Mouse (Mus musculus): ENCODE data around the gene Telo2.

Gene Telo2

GRCm38 (mm10) chr17:25101338-25101737 is 14.4 kb downstream of the Telo2 start:
- no peak for DNase-seq (ENCODE audit: low spot score in 2 of 2)

DNA sequence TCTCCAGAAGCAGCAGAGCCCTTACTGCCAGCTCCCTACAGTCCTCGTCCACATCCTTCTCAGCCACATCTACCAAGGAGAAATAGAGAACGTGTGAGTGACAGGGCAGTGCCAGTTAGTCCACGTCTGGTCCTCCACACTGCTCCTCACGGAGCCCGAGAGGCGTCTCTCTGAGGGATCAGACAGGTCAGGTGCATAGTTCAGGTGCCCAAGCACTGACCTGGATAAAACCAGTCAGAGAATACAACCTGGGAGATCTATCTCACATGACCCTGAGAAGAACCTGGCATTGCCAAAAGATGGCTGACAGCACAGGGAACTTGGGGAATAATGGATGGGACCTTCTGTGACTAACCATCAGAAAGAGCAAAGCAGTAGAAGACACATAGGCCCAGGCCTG is 15.7 kb downstream of the Telo2 start:
- DNase-seq (ENCODE audit: low spot score in 2 of 2), result no peak

DNA sequence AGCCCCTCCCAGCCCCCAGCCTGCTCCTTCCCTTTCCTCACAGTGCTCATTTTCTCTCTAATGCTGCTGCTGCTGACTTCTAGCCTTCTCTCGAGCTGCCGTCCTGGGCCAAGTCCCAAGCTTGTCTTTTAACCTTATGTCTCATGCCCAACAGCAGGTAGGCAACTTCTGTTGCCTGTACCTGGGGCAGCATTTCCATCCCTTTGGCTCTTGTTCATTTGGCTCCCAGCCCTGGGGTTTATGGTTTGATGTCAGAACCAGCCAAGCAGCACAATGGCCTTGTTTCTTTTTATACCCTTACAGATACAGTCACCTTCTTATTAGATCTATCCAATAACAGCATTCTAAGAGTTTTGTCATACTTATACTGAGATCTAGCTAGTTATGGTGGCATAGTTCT is 19.5 kb downstream of the Telo2 start:
- no peak for DNase-seq (ENCODE audit: low spot score in 2 of 2)

- DNase-seq (ENCODE audit: low spot score in 2 of 2), result no peak
Measured at GRCm38 (mm10) chr17:25090450-25090849, 25.3 kb downstream of the Telo2 start.

GRCm38 (mm10) chr17:25089158-25089557 is 26.6 kb downstream of the Telo2 start:
- DNase-seq (ENCODE audit: low spot score in 2 of 2), result no peak

DNA sequence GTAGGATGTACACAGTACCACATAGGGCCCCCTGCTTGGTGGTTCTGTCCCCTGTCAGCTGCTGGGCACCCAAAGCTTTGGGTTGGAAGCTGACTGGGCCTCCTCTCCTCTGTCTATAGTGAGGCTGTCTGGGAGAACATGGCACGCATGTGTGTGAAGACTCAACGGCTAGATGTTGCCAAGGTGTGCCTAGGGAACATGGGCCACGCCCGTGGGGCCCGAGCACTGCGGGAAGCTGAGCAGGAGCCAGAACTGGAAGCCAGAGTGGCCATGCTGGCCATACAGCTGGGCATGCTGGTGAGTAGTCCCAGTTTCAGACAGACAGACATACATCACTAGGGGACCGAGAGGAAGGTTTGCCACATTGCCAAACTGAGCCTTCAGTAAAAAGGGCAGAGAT is 29.0 kb downstream of the Telo2 start:
- DNase-seq (ENCODE audit: low spot score in 2 of 2), result no peak

DNA sequence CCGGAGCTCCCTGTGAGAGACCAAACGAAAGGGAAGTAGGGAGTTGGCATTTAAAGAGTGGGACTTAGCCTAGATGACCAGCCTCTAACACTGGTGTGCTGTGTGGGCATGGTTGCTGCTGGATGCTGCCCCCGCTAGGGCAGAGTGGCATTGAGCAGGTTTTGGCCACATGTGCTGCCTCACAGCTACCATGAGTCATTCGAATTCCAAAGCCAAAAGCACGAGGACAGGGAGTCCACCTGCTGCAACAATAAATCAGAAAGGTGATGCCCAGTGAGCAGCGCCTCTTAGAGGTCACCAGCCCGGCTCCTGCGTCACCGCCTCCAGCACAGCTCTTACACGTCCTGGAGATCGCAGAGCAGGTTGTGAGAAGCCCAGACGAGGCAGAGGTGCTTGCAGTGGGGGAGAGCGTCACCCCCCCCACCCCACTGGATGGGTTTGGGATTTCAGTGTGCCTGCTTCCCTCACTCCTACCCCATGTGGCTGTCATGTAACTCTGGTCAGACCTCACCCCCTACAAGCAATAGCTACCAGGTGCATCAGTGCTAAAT is 30.9 kb downstream of the Telo2 start:
- DNase-seq (ENCODE audit: low spot score in 2 of 2), result no peak

DNA sequence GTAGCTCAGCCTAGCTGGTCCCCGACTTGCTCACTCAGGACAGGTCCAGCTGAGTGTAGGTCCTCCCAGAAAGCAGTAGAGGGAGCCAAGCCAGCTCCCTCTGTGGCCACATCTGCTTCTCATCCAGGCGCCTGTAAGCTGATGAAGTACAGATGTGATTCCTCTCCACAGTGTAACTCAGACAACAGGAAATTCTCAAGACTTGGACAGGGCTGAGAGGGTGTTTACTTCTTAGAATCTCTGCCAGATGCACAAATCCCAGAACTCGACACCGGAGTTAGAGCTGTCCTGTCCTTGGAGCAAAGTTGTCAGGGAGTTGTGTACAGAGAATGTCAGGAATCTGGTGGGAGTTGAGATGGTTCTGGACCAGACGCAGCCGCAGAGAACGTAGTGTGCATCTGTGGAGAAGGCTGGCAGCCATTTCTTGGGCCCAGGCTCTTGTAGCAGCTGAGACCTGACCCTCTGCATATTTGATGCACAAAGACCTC is 32.3 kb downstream of the Telo2 start, which contains the start of gene Tmem204:
Gene Tmem204, minus strand, starts transcription at position 148 of the 488 bp plus-strand sequence.
- DNase-seq (ENCODE audit: low spot score in 2 of 2), result no peak

DNA sequence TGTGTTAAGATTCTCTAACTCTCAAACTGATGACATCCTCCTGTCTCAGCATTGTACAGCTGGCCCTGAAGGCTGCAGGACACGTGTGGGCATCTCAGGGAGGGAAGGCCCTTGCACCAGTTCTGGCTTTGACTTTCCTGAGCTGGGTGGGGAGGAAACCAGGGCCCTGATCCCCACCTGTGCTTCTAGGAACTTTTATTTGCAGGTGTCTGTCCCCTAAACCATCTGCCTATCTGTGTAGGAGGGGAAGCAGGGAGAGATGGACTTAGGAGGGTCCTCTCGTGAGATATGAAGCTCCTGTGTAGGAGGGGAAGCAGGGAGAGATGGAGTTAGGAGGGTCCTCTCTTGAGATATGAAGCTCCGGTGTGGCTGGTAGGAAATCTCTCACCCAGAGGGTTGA is 32.9 kb downstream of the Telo2 start:
- DNase-seq (ENCODE audit: low spot score in 2 of 2), result no peak

DNA sequence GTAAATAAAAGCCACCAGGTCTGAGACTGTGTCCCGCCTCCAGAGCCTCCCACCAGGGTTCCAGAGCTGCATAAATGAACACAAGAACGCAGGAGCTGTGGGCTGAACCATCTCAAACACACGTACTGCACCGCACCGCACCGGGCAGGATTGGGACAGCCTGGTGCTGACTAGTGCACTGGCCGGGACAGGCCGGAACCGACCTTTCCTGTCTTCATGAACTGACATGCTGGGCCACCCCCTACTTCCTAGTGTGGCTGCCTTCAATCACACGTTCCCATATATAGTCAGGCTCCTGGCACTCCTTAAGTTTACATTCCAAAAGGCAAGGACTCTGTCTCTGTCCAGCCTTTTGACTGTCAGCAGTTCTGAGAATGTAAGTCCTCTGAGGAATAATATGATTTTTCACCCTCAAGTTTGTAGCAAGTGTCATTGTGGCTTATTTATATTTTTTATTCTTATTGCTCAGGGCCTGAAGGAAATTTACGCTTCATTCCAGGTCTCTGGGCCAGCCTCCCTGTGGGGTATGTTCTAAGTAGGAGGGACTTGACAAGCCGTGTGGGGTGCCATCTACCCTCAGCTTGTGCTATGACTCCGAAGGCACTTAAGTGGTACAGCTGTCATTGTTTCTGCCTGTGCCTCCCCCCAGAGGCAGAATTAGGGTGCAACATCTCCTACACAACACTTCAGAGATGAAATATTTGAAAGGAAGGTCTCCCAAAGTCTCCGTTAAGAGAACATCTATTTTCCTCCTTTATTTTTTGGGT is 33.5 kb downstream of the Telo2 start:
- peak in 1 of 2 experiments; percentile 27 for DNase-seq (ENCODE audit: low spot score in 2 of 2)

DNA sequence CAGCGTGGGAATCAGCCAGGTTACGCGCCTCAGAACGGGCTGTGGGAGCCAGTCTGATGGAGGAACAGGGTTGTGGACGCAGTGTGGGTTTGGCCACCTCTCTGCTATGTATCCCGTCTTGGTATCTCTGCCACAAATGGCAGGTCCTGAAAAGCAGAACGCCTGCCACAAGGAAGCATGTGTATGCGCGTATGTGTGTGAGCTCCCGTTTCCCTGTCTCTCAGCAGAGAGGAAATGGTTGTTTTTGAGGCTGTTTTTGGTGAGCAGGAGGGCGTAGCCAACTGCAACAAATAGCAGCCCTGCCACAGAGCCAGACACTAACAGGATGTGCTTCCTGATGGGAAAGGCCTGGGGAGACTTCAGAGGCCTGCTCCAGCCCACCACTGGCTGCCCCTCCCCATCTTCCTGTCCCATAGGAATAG is 34.8 kb downstream of the Telo2 start:
- no peak for DNase-seq (ENCODE audit: low spot score in 2 of 2)

GRCm38 (mm10) chr17:25080210-25080609 is 35.6 kb downstream of the Telo2 start:
- DNase-seq (ENCODE audit: low spot score in 2 of 2), result no peak

DNA sequence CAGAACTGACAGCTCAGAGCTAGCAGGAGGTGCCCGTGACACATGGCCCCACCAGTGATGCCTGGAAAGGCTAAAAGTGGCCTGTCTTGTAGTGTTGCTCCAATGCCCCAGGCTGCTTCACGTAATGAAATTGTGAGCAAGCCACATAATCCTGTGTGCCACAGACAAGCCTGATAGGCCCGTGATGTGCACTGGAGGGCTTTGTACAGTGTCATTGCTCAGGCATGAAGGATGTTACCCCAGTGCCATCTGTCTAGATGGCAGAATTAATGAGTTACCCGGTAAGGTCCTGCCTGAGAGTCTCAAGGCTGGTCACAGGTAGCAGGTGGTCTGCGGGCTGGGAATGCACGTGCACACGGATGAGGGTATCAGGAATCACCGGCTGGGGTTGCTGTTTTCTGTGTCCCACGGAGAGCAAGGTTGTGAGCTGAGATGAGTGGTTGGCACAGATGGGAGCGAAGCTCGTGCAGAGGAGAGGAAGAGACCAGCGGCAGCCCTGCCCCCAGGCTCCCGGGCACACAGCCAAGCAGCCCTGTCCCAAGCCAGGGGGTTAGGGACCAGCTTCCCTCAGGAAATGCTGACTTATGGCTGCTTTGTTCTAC is 37.9 kb downstream of the Telo2 start:
- DNase-seq (ENCODE audit: low spot score in 2 of 2), result peak; percentile 41 to 43

DNA sequence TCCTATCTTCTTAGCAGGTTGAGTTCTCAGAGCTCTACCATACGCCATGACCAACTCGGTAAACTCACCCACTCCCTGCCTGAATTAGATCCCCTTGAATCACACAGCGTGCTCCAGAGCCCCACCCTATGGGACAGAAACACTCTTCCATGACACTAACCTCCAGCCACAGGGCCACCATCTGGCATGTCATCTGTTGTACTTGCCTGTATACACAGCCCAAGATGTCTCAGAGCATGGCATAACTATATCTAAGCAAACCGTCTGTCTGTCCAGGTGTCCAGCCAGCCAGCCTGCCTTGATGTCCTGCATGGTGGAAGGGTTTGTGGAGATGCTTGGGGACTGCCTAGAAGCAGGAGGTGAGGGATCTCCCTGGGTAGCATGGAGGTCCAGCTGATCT is 38.9 kb downstream of the Telo2 start:
- peak in 1 of 2 experiments; percentile 32 for DNase-seq (ENCODE audit: low spot score in 2 of 2)

GRCm38 (mm10) chr17:25068690-25069089 is 47.1 kb downstream of the Telo2 start:
- no peak for DNase-seq (ENCODE audit: low spot score in 2 of 2)

GRCm38 (mm10) chr17:25067442-25067851 is 48.3 kb downstream of the Telo2 start:
- DNase-seq (ENCODE audit: low spot score in 2 of 2), result no peak

GRCm38 (mm10) chr17:25066595-25066994 is 49.2 kb downstream of the Telo2 start:
- no peak for DNase-seq (ENCODE audit: low spot score in 2 of 2)

DNA sequence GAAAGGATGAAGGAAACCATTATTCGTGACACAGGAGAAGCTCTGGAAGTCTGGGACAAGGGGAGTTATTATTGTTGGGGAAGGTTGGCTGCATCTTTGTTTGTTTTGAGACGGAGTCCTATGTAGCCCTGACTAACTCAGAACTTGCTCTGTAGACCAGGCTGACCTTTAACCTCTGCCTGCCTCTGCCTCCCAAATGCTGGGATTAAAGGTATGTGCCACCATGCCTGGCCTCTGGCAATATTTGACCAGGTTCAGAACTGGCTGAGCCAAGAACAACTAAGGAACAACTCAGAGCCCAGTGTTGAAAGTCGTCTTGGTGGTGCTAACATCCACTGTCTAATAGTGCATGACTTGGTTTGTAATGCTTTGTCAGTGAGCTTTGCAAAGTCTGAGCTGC is 50.6 kb downstream of the Telo2 start:
- no peak for DNase-seq (ENCODE audit: low spot score in 2 of 2)

GRCm38 (mm10) chr17:25064351-25064750 is 51.4 kb downstream of the Telo2 start:
- no peak for DNase-seq (ENCODE audit: low spot score in 2 of 2)

DNA sequence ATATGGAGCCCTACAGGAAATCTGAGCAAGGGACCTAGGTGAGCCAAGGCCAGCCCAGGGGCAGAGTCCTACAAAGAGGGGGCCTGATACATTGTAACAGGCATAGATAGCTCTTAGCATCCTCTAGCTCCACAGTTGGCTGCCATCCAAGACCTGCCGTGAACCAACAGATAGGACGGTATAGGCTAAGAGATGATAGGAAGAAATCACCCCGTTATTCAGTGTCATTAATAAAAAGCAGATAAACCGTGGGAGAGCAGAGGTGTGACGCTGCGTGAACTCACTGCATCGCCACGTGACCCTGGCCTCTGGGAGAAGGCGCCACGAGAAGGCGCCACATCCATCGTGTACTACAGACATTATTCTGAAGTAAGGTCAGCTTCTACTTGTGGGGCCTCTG is 51.9 kb downstream of the Telo2 start:
- no peak for DNase-seq (ENCODE audit: low spot score in 2 of 2)

DNA sequence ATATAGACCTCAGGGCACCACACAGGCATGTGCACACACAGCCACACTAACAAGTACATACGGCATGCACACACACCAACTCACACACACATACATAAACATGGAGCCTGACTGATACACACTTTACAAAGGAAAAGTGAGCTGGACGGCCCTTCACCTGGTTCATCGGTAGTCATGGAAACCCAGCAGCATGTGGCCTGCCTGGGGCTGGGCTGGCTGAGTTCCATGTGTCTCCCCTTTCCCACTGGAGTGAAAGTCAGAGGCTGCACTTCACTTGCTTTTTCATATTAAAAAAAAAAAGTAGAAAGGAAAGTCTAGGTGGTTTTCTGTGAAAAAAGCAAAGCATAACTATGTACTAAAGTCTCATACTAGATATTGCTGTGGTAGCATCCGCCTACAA is 52.5 kb downstream of the Telo2 start:
- no peak for DNase-seq (ENCODE audit: low spot score in 2 of 2)

GRCm38 (mm10) chr17:25057041-25057440 is 58.7 kb downstream of the Telo2 start:
- DNase-seq (ENCODE audit: low spot score in 2 of 2), result no peak

DNA sequence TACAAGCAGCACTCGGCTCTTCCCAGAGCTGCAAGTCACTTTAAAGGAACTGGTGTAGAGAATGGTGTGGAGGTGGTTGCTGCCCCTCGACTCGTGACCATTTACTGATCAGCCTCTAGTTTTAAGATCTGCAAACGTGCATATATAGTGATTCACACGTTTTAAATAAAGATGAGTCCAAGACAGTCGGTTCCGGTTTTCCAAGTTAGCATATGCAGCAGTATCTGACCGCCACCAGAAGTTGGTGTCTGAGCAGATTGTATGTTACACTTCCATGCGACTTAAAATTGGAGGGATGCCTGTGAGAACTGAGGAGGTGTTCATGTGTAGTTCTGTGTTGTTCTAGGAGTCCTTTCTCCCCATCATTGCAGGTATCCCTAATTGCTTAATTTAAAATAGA is 62.5 kb downstream of the Telo2 start:
- peak; percentile 6 to 20 for DNase-seq (ENCODE audit: low spot score in 2 of 2)
